Mouse (Mus musculus): ENCODE data around the gene Gys2.

DNA sequence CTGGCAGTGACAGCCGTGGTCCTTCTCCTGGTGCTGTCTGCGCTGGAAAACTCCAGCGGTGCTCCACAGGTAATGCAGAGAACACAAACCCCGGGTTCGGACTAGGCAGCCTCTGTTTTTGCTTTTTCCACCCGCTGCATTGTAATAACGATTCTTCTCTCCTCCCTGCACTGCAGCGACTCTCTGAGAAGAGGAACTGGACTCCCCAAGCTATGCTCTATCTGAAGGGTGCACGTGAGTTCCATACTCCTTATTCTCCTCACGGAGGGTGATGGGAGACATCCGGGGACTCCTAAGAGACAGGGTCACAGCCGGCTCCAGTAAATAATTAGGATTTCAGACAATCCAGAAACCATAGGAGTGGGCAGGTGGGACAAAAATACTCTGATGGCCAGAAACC lies 59.1 kb downstream of the Gys2 start:
- TF ChIP-seq CTCF (IDR thresholded peaks at IDR 0.05; ENCODE audit: low read depth, low read length) (no peak), POLR2A (IDR thresholded peaks at IDR 0.05; ENCODE audit: borderline replicate concordance, low read depth, low read length) (no peak)

Measured in bone marrow macrophage, adult 2 months (primary cell).